Mouse (Mus musculus) cerebellum, adult 9-10 months (tissue): ENCODE measurements around the gene Rwdd2b.

Experiments used
- DNase-seq: peaks from one replicate; pipeline ENCODE4 v3.0.0; 2022

The Rwdd2b gene

DNA sequence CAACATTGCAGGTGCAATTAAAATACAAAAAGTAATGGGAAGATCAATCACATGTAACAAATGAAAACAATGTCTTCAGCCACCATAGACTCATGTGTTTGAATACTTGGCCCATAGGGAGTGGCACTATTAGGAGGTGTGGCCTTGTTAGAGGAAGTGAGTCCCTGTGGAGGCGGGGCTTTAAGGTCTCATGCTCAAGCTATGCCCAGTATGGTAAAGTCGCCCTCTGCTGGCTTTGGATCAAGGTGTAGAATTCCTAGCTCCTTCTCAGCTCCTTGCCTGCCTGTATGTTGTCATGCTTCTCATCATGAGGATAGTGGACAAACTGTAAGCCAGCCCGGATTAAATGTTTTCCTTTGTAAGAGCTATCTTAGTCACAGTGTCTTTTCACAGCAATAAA lies 35.4 kb downstream of the Rwdd2b start:
- DNase-seq, result no peak

DNA sequence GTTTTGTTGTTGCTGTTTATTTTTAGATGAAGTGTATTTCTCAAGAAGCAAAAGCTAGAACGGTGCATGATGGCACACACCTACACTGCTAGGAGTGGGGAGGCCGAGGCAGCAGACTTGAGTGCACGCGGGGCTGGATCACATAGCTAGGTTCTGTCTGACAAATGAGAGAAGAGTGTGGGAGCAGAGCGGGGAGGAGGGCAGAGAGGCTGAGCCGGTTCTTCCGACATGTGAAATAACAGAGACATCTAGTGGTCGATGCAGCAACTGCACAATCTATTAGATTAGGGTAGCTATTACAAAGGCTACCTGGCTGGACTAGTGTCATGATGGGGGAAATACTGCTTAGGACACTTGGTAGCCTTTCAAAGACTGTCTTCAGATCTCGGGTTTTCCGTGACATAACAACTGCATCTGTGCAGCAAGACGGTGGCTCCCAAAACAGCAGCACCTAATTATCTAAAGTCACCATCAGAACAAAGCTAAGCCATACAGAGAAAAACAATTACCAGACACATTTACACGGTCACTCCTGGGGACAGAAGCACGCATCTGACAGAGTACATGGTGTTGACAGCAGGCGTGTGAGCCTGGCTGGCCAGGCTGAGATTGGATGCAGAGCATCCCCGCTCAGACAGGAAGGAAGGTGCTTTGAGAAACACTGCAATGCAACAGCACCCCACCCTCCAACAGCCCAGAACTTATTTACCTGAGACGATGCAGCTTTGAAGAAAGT lies 46.4 kb downstream of the Rwdd2b start:
- DNase-seq, result peak; percentile 77

DNA sequence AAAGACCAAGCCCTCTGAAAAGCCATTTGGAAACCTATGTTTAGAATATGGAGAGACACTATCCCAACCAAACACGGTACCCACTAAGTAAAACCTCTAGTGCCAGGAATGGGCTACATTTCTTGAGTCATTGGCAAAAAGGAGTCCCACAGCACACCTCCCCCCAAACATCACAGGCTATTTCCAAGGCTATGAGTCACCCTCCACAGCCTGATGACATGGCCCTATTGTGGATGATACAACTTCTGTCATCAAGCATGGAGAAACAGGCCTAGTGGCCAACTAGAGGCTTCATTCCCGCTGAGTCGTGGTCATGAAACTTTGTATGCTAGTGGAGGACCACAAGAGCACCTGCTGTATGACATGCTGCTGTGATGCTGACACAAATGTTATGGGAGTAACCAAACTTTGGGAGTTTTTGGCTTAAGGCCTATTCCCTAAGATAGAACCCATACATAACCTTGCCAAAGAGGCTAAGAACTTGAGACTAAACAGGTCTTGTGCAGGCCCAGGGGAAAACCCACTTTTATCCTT lies 52.9 kb downstream of the Rwdd2b start:
- DNase-seq, result no peak

DNA sequence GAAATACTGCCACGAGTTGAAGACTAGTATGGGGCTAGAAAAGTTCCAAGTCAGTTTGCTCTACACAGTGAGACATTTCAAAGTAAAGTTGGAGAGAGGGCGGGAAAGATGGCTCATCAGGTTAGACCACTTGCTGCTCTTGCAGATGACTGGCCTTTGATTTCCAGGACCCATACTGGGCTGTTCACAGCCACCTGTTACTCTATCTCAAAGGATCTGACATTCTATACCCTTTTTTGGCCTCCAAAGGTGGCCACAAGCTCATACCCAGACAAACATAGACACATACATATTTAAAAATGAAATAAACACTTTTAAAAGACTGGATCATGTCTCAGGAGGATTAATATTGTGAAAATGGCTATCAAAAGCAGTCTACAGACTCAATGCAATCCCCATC lies 56.0 kb downstream of the Rwdd2b start:
- no peak for DNase-seq
